Mouse (Mus musculus): ENCODE results near the gene Osbpl11. TPM values are rescaled to one million over a fixed set of nuclear protein-coding genes. Genes with fewer than 3 reads are reported as not detected.

The Osbpl11 gene
- polyA plus RNA-seq, 2 experiments from 2014 or later = 5.1 to 8.6 TPM

DNA sequence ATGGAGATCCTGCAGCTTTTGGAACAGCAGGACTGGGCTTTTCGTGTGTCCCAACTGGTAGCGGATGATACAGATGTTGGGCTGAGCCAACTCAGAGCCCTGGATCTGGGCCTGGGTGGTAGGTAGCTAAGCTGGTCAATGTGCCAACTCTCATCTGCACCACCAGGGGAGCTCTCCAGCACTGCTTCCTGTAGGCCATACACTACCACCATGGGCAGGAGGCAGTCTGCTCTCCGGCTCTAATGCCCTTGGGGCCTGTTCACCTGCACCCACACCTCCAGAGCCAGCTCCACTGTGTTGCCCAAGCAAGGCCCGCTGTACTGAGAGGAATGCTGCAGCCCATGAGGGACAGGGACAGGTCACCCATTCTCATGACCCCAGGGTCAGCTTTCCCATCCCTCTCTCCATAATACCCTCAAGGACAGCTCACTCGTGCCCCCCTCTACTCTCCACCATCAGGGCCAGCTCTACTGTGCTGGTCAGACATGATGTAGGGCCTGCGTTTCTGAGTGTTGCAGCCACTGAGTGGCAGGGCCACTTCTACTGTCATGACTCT, 59.3 kb downstream of the Osbpl11 start:
- ATAC-seq = peak; percentile 54

DNA sequence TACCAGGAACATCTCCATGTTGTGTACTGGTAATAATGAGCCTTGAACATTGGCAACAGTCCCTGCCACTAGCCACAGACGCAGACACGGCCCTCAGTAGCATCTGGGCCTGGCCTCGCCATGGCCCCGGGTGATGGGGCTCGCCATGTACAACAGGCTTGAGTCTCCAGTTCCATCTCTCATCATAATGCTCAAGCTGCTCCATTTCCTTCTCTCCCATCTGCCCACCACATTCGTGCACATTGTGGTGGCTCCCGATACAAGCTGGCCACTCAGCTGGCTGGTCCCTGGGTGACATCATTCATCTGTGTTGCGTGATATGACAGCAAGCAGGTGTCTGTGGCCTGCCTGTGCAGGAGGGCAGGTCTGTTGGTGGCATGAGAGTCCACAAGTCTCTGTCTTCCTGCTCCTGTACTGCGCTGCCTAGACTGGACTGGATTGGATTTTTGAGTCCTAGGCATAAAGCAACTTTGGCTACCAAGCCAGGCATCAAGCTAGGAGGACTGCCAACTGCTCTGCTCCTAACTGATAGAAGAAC, 60.1 kb downstream of the Osbpl11 start:
- no peak for ATAC-seq

DNA sequence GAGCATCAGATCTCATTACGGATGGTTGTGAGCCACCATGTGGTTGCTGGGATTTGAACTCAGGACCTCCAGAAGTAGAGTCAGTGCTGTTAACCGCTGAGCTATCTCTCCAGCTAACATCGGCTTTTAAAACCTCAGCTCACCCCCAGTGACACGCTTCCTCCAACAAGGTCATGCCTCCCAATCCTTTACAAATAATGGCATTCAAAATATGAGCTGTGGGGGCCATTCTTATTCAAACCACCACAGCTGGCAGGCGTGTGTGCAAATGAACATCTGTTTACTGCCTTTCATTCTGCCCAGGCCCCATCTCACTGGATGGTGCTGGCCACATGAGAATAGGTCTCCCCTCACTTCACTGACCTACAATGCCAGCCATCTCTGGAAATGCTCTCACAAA, 61.7 kb downstream of the Osbpl11 start:
- no peak for ATAC-seq

DNA sequence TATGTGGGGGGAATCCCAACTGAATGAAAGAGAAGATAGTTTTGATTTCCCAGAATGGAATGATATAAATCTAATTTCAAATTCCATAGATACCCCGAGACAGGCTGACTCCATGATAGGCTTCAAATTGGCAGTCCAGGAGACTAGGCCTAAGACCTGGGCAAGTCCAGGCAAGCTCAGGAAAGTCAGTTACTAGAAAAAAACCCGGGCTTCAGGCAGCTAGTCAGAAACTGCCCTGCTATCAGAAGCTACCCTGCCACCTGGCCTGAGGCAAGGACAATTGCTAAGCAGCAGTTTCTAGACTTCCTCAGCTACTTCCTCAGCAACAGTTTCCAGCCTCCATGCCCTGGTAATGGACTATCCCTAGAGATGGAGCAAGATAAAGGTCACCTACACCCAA, 62.1 kb downstream of the Osbpl11 start:
- ATAC-seq = no peak

DNA sequence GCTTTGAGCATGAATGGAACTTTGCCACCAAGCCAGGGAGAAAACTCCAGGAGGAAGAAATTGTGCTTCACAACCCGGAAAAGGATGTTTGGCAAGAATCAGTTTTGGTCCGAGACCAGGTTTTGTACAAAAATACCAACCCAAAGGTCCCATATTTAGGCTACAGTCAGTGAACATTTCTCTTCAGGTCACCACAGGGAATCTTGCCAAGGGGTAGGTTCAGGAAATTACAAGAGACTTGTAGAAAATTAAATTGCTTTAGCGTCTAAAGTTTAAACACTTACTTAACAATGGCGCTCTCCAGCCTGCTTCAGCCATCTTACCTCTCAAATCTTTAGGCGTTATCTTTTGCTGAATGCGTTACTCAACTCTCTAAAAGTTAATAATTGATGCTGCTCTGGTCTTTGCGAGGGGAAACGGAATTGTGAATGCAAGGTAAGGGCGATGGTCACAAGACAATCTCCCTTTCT, 65.8 kb downstream of the Osbpl11 start:
- ATAC-seq = peak; percentile 30

DNA sequence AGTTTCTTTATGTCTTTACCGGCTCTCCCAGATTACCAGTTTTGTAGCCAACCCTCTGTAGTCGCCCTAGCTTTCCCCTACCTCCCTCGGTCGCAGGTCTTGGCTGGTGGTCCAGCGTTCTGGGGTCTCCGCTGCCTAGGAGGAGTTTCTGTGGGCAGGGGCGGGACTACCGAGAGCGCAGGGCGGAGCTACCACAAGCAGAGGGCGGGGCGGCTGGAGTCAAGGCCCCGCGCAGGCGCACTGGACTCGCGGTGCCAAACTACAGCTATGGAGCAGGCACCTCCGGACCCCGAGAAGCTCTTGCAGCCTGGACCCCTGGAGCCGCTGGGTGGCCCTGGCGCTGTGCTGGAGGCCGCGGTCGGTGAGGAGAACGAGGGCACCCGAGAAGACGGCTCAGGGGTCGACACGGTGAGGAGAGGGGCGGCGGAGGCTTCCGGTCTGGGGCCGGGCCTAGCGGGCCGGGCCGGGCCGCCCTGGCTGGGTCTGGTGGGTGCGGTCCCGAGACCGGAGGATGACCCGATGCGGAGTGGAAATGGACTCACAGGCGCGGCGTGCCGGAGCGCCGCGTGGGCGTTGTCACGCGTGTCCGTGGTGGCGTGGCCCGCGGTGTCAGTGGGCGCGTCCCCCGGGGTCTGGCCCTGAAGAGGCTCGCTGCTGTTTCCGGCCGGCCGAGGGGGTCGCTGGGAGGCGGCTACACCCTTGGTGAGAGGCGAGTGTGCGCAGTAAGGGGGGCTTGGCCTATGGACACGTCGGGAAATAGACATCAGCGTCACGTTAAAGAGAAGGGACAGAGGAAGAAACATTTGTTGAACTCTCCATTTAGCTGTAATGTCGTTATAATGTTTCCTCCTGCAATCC, 66.6 kb downstream of the Osbpl11 start, which contains the start of gene Snx4:
TSS of gene Snx4 (plus strand) at position 249 of the 858 bp plus-strand sequence.
- ATAC-seq = peak; percentile 88

DNA sequence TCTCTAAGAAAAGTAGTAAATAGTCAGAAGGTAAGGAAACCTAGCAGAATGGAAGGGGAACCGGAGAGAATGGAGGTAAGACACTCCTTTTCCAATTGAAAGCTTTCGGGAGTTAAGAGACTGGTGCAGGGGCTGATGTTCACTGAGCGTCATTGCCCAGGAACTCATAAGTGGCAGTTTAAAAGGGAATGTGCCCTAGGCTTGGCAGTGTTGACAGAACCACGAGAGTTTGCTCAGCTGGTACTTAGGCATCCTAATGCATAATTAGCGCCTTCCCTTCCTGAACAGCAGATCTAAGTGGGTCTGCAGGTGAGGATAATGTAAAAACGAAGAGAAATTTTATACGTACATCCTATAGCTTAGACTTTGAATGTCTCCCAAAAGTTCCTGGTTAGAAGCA, 70.7 kb downstream of the Osbpl11 start:
- ATAC-seq = no peak

DNA sequence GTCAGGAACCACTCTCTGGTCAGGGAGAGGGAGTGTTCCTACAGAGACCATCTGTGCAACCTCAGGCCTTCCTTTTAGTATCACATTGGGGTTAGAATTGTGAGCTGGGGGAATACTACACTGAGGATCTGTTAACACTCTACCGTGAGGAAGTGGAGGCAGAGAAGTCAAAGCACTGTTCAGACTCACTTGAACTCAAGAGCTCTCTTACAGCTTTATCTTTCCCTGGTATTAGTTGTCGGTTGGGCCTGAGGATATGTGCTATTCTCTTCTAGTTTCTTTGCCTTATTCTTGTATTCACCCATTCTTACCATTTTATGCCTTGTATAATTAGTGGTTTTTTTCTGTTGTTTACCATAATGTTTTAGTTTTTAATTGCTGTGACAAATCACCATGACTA, 73.7 kb downstream of the Osbpl11 start:
- ATAC-seq = no peak

DNA sequence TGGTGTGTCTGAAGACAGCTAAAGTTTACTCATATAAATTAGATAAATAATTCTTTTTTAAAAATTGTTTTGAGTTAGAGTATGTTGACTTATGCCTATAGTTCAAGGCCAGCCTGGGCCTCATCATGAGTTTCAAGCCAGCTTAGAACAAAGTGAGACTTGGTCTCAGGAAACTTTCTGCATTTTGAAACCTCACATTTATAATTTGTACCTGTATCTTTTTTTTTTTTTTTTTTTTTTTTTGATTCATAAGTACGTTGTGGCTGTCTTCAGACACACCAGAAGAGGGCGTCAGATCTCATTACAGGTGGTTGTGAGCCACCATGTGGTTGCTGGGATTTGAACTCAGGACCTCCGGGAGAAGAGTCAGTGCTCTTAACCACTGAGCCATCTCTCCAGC, 75.0 kb downstream of the Osbpl11 start:
- ATAC-seq = no peak

DNA sequence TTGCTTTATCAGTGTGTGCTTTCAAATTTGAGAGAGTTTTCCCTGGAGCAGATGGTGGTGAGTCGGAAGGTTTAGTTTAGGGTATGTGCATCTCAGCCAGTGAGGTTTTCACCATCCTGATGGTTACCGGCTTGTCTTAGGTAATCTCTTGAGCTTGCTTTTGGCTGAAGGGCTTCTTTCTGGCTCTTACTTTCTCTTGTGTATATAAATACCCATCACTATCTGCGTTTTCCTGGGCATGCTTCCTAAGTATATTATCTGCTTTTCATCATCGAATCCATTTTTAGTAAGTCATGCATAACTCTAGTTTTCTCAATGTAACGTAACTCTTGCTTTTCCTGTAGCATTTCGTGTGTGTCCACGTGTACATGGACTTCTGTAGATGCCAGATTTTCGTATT, 76.0 kb downstream of the Osbpl11 start:
- ATAC-seq = no peak

DNA sequence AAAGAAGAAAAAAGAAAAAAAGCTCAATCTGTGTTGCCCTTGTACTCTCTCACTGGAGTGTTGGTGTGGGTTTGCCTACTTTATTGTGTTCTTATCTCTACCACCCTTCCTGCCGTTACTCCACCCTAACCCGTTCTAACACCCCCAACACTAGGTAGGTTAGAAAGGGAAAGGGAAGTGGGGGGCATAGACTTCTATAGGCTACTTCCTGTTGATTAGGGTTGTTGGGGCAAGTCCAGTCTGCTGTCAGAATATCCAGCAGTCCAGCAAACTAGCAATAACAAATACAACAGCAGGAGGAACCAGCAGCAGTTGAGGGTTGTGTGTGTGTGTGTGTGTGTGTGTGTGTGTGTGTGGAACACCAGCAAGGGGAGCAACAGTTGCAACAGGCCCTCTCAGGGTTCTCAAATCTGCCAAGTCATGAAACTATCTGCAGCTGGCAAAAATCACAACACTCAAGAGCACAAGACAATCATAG, 76.8 kb downstream of the Osbpl11 start:
- ATAC-seq = peak; percentile 76

DNA sequence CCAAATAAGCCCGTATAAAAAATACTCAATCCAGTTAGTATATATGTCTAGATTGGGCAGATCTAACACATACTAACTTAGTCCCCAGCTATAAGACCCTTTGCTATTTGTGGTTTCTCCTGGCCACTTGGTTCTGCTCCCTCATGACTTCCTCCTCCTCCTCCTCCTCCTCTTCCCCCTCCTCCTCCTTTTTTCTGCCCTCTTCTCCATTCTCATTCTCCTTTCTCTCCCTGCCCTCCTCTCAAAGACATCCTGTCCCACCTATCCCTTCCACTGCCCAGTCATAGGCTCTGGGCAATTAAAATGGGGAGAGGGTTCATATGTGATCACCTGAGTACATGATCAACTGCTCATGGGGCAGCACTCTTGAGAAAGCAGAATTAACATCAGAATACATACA, 77.2 kb downstream of the Osbpl11 start:
- peak; percentile 12 for ATAC-seq

DNA sequence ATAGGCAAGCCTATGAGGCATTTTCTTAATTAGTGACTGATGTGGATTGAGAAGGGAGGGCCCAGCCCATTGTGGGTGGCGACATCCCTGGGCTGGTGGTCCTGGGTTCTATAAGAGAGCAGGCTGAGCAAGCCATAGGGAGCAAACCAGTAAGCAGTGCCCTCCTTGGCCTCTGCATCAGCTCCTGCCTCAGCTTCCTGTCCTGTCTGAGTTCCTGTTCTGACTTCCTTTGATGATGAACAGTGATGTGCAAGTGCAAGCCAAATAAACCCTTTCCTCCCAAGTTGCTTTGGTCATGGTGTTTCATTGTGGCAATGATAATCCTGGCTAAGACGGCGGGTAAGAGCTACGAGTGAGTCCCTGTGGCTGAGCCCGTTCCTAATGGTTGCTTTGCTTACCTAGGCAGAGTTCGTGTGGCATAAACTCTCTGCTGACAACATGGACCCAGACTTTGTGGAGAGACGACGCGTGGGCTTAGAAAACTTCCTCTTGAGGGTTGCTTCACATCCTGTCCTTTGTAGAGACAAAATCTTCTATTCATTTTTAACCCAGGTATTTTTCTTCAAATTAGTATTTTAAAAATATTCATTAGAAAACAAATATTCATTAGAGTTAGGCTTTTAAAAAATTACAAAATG, 82.9 kb downstream of the Osbpl11 start:
- ATAC-seq = peak; percentile 54

DNA sequence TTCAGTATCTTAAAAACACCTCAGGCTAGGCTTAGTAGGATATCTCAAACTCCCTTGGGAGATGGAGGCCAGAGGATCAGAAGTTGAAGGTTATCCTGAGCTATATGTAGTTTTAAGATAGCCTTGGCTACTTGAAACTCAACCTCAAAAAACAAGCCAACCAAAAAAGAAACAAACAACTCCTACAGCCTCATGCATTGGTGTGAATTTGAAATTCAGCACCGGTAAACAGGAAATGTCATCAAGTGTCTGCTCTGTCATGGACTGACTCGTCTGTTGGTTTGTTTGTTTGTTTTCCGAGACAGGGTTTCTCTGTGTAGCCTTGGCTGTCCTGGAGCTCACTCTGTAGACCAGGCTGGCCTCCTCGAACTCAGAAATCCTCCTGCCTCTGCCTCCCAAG, 87.0 kb downstream of the Osbpl11 start:
- ATAC-seq = no peak

DNA sequence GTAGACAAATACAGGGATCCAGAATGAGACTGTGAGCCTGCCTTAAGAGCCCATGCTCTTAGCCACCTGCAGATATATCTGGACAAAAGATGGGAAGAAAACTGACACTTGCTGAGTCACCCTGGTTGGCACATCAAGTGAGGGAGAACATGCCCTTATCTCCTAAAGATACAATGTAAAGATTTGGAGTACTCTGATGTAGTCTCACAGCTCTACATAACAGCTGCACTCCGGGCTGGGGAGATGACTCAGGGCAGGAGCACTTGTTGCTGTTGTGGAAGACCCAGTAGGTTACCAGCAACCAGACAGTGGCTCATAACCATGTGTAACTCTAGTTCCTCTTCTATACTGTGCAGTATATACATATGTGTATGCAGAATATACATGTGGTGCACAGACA, 98.2 kb downstream of the Osbpl11 start:
- ATAC-seq = no peak

DNA sequence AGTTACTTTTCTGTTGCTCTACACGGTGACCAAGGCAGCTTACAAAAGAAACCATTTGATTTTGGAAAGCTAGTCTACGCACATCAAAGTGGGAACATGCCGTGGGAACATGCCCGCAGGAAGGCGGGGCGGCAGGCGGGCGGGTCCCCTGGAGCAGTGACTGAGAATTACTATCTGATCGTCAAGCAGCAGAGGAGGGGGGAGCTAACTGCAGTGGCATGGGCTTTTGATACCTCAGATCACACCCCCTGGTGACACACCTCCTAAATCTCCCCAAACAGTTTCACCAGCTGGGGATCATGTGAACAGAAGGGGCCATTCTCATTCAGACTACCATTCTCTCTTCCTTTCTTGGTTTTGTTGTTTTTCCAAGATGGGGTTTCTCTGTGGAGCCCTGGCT, 103.7 kb downstream of the Osbpl11 start:
- ATAC-seq = no peak

DNA sequence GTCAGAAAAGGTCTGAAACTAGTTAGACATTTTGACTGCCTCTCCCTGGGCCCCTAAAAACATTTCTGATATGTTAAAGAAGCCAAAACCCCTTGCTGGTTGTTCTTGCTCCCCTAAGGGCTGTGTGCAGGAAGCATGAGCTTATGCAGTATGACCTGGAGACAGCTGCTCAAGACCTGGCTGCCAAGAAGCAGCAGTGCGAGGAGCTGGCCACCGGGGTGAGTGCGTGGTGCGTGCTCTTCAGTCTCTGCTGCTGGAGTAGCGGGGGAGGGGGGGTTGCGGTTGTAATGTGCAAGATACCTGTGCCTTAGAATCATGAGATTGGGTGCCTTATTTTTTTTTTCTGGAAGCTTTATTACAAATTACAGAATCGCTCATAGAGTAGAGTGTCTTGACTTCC, 105.1 kb downstream of the Osbpl11 start:
- no peak for ATAC-seq

DNA sequence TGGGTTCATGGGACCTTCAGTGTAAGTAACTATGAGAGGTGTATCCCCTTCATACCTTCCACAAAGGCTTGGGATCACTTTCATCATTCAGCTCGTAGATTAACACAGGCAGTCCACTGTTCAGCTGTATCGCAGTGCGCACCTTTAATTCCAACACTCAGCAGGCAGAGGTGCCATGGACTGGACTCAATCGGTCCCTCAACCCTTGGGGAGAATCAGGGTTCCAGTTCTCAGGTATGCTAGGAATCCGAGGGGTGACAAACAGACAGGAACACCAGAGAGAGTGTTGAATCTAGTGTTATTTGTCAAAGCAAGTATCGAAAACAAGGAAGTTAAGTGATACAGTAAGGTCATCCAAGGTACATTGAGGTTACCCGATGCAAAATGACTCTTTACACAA, 107.4 kb downstream of the Osbpl11 start:
- ATAC-seq = no peak

Other genes with a start within 250 kb of the Osbpl11 start
- 1 to 10 TPM; 1.1 TPM for gene Iqcg, start 128.9 kb upstream of the Osbpl11 start, polyA plus RNA-seq (2017; shearing (Covaris generic))
- 1,000 to 10,000 TPM; 1,192 to 1,593 TPM for gene Rpl35a, start 128.6 kb upstream of the Osbpl11 start, polyA plus RNA-seq (2017; shearing (Covaris generic))
- under 1 TPM; 0.15 to 0.66 TPM for gene Lmln, start 122.5 kb upstream of the Osbpl11 start, polyA plus RNA-seq (2017; shearing (Covaris generic))
- gene Snx4, start 66.4 kb downstream of the Osbpl11 start, polyA plus RNA-seq (2017; shearing (Covaris generic)) = 10 to 100 TPM; 87.7 to 96.3 TPM
- 10 to 100 TPM; 44.3 to 57.6 TPM for gene Zfp148, start 195.8 kb downstream of the Osbpl11 start, polyA plus RNA-seq (2017; shearing (Covaris generic))

Measured in CD4-positive, CD25-positive, alpha-beta regulatory T cell, adult 4 months (primary cell).